Mouse (Mus musculus) adrenal gland, adult 18-20 months (tissue): ENCODE data around the gene Frmd4b. TPM values are rescaled to one million over a fixed set of nuclear protein-coding genes. Genes with fewer than 3 reads are reported as not detected.
A peak's percentile ranks its signal among the peaks of the same experiment; 100 is the strongest.
"Not testable (repeated sequence)": the region's sequence is repeated elsewhere in the genome, so short reads cannot be mapped to it uniquely, and the experiment has no call there.

Source experiments
- DNase-seq, 2 experiments: peaks; one replicate each; pipeline ENCODE4 v3.0.0; 2021 to 2022; ENCODE audit warnings: low spot score in 2 of 2
- total RNA-seq, 2 experiments: library from RNA; stranded (reverse); gene quantifications; 1 replicate in 1 of 2; 2 replicates in 1 of 2; pipeline ENCODE4 v1.2.3; 2021

Gene Frmd4b
- total RNA-seq, 2 experiments from 2014 or later: 18.5 to 22.0 TPM

GRCm38 (mm10) chr6:97429688-97430343 is 187.5 kb downstream of the Frmd4b start:
- no peak for DNase-seq

DNA sequence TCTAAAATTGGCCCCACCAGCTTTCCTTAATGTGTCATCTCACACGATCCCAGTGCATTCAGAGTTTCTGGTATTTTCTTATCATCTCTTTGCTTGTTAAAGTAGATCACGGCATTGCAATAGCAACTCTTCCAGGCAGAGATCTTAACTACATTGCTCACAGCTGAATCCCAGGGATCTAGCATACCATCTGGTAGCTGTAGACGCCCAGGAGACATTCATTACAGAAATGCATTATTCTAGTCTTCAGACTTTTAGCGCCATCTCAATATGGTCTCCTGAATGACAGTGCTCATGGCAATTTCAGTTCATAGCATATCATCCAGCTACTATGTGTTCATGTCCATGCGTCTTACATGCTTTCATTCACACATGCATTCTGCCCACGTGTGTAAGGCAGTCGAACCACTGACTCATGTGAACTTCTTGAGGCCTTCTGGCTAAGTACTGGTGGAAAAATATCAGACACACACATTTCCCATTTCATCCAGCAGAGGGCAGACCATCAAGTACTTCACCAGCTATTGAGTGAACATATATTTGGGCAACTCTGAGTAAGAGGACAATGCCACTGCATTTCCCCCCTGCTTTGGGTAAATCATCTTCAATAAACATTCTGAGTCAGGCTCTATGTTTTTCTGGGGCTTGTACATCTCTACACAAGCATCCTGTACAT is 197.4 kb downstream of the Frmd4b start:
- DNase-seq: peak; percentile 72 to 73

GRCm38 (mm10) chr6:97416972-97417554 is 200.3 kb downstream of the Frmd4b start:
- peak; percentile 68 to 72 for DNase-seq

DNA sequence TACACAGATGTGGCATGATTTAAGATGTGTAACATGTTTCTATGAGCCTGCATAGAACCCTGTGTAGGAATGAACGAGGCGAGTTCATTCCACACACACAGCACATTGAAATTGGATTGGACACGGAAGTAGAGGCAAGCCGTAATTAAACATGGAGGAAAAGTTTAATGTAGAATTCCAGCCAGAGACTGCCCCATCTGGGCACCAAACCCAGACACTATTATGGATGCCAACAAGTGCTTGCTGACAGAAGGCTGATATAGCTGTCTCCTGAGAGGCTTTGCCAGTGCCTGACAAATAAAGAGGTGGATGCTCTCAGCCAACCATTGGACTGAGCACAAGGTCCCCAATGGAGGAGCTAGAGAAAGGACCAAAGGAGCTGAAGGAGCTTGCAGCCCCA is 201.8 kb downstream of the Frmd4b start:
- not testable (repeated sequence) for DNase-seq

DNA sequence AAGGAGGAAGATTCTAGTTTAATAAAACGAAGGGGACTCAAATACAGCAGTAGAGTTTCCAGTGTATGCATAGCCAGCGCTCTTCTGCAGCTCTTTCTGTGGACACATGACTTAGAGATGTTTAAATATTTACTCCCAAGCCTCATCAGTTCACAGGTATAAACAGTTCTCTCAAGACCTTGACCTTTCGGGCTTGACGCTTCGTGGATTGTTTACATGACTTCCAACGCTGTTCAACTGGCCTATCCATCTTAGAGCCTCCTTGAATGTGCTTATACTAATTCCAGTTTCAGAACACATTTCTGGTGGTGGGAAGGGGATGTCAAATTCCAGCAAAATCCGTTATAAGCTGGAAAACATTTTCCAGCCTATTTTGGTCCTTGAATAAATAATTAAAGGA is 203.9 kb downstream of the Frmd4b start:
- DNase-seq: no peak

DNA sequence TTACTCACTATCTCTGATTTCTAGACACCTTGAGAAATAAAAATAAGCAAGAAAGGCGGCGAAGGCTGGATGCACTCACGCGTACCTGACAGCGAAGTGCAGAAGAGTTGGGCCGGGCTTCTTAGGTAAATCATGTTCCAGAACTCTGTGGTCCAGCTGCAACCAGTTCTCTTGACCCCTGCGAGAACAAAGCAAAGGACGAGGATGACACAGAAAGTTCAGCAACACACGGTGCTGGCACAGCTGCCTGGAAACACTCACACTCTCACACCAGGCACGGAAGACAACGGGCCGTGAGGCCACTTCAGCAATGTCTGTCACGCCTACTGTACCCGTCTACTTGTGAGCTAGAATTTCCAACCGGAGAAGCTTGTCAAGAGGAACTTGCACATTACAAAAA is 204.9 kb downstream of the Frmd4b start:
- DNase-seq: no peak

DNA sequence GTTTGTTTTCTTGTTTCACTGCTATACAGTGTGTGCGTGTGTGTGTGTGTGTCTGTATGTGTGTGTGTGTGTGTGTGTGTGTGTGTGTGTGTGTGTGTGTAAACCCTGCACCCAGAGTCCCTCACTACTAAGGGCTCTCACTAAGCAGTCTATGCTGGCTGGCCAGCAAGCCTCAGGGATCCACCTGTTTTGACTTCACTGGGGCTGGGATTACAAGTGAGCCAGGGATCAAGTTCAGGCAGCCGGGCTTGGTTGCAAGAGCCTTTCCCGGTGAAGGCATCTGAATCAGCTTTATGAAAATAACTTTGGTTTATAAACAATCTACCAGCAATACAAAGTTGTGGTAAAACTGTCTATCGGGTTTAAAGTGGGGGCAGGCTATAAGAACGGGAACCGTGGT is 206.0 kb downstream of the Frmd4b start:
- DNase-seq: no peak

DNA sequence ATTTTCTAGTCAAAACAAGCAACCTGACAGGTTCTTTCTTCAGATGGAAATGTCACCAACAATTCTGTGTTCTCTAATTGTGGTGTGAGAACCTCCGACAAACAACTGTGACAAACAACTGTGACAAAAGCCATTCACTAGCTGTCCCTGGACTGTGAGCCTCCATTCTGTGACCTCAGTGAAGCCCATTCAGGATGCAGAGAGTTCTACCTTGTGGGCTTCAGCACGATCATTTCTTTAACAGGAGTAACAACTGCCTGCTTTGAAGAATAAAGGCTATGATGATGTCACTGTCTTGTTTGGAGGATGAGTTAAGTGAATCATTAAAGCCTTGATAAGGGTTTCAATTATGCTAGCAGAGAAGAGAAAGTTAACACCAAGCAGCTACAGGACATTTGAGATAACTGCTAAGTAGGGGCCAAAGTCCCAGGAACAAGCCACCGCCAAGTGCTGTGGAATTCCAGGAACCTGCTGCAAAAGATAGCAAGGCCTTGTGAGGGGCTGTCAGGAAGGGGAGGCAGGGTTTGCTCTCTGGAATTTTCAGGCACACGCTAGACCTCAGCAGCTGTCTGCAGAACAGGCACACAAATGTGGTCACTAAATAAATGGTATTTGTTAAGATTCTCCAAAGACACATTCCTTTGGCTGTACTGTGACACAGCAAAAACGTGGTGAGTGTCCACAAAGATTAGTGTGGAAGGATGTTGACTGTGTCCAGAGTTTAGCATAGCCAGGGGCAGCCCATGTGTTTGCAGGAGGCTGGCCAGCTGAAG is 207.7 kb downstream of the Frmd4b start:
- DNase-seq: no peak

- no peak for DNase-seq
These were observed 209.4 kb downstream of the Frmd4b start for GRCm38 (mm10) chr6:97407914-97408313.

GRCm38 (mm10) chr6:97407425-97407824 is 209.9 kb downstream of the Frmd4b start:
- DNase-seq: no peak

- DNase-seq: no peak
These were observed 212.0 kb downstream of the Frmd4b start for GRCm38 (mm10) chr6:97405311-97405710.

GRCm38 (mm10) chr6:97402822-97403472 is 214.4 kb downstream of the Frmd4b start:
- DNase-seq: no peak

GRCm38 (mm10) chr6:97400446-97400845 is 216.9 kb downstream of the Frmd4b start:
- DNase-seq: no peak

DNA sequence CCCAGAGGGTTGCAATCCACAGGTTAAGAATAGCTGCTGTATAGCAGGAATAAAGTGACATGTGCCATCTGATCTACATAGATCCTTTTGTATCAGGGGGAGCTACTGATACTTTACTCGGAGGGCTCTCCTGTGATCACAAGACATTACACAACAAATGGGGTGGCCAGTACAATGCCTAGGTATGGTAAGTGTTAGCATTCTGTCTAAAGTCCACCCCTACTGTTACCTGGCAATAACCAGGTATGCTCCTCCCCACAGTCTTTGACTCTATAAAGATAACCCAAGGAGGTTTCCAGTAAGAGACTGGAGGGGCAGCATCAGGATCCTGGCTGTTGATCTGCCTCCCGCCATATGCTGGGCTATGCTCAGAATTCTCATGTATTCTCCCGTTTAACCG is 219.4 kb downstream of the Frmd4b start:
- no peak for DNase-seq

DNA sequence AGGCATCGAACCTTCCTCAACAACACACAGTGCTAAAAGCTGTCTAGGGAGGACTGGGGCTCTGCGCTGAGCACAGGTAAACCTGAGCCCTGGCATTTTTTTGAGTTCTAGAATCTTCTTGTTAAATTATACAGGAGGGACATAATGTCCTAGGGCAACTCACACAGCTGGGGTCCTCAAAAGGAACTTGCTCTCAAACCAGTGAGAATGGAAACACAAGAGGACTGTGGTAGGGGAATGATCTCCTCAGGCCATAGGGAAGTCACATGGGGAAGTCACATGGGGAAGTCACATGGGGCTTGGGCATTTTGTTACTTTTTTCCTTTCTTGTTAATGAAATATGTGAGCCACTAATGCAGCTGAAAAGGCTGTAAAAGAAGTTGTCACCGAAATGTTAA is 220.4 kb downstream of the Frmd4b start:
- DNase-seq: no peak

GRCm38 (mm10) chr6:97396351-97396956 is 220.9 kb downstream of the Frmd4b start:
- no peak for DNase-seq

- no peak for DNase-seq
These were observed 221.6 kb downstream of the Frmd4b start for GRCm38 (mm10) chr6:97395477-97396350.

GRCm38 (mm10) chr6:97394473-97395075 is 222.8 kb downstream of the Frmd4b start:
- no peak for DNase-seq

DNA sequence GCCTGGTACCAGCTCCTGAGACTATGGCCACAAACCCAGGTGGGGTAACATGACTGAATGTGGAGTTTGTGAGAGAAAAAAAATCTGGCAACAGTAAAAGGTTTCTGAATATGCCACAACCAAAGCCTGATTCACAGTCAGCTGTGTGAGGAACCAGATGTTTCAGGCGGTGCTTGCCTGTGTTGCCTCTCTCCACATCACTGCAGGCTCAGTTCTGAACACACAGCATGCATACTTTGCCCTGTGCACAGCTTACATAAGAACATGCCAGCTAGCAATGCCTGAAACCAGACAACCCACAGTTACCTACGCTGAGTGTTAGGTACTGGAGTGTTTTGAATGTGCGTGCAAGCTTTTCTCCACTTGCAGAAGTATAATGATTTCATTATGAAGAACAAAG is 224.4 kb downstream of the Frmd4b start:
- DNase-seq: no peak
